Mouse (Mus musculus): ENCODE measurements at regions not wholly inside any gene's neighbourhood (a gene's known extent, or its start where the extent isn't known, plus 50 kb on each side); places are given as distances from the start of the nearest gene placed in this dataset.
A peak's percentile ranks its signal among the peaks of the same experiment; 100 is the strongest.
"Not testable (repeated sequence)": the region's sequence is repeated elsewhere in the genome, so short reads cannot be mapped to it uniquely, and the experiment has no call there.

GRCm38 (mm10) chr12:36943903-36944302 lies 164.4 kb upstream of the Meox2 start:
- no peak for DNase-seq

- peak; percentile 32 for DNase-seq
Measured at GRCm38 (mm10) chr12:36945964-36946363, 162.4 kb upstream of the Meox2 start.

GRCm38 (mm10) chr12:36947902-36948301 lies 160.4 kb upstream of the Meox2 start:
- DNase-seq = no peak

GRCm38 (mm10) chr12:36949096-36949738 lies 159.1 kb upstream of the Meox2 start:
- no peak for DNase-seq

GRCm38 (mm10) chr12:36974432-36975094 lies 133.8 kb upstream of the Meox2 start:
- no peak for DNase-seq

- DNase-seq = no peak
Measured at GRCm38 (mm10) chr12:36977141-36977540, 131.2 kb upstream of the Meox2 start.

GRCm38 (mm10) chr12:36991135-36991534 lies 117.2 kb upstream of the Meox2 start:
- DNase-seq = no peak

- no peak for DNase-seq
Measured at GRCm38 (mm10) chr12:36991970-36992369, 116.4 kb upstream of the Meox2 start.

GRCm38 (mm10) chr12:37001401-37001800 lies 106.9 kb upstream of the Meox2 start:
- DNase-seq = no peak

GRCm38 (mm10) chr12:37005262-37005661 lies 103.1 kb upstream of the Meox2 start:
- no peak for DNase-seq

GRCm38 (mm10) chr12:37010306-37010705 lies 98.0 kb upstream of the Meox2 start:
- no peak for DNase-seq

GRCm38 (mm10) chr12:37014401-37014800 lies 93.9 kb upstream of the Meox2 start:
- DNase-seq = no peak

GRCm38 (mm10) chr12:37014945-37015344 lies 93.4 kb upstream of the Meox2 start:
- DNase-seq = not testable (repeated sequence)

- DNase-seq = no peak
Measured at GRCm38 (mm10) chr12:37015474-37016248, 92.7 kb upstream of the Meox2 start.

- no peak for DNase-seq
Measured at GRCm38 (mm10) chr12:37047191-37047590, 61.1 kb upstream of the Meox2 start.

GRCm38 (mm10) chr12:37050596-37050995 lies 57.7 kb upstream of the Meox2 start:
- no peak for DNase-seq

- no peak for DNase-seq
Measured at GRCm38 (mm10) chr12:37057411-37057810, 50.9 kb upstream of the Meox2 start.

Small RNA genes in the stretch of these regions (microRNA-seq; reads per million reads assigned to microRNA genes)
- gene Gm44326 (0 reads per million in 2 experiments), gene Mir5099 (81.6 to 118 reads per million in 2 experiments)
